Mouse (Mus musculus): ENCODE measurements at regions not wholly inside any gene's neighbourhood (a gene's known extent, or its start where the extent isn't known, plus 50 kb on each side); places are given as distances from the start of the nearest gene placed in this dataset.

DNA sequence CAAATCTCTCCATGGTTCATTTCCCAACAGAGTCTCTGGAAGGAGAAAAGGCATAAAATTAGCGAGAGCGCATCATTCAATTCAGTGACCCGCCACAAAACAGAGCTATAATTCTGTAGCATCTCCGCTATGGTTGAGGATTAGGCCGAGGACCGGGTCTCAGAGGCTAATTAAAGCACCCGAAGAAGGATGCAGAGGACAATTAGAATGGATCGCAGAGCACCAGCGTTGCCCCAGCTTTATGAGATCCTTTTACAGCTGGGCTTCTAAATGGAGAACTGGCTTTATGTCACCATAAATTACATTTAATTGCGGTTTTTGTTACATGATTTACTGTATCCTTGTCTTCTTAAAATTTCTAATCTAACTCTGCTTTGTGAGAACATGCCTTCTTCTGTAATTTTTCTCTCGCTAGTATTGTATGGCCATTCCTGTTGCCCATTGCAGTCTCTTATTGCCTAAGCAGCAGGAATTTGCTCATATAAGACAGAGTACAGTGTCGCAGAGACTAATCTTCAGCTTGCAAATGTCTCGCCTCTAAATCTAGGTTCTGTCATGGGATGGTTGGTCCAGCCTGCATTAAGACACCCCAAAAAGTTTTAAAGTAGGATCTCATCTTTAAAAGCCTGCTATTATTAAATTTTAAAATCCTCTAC is 793.5 kb downstream of the Rps29 start:
- no peak for DNase-seq

DNA sequence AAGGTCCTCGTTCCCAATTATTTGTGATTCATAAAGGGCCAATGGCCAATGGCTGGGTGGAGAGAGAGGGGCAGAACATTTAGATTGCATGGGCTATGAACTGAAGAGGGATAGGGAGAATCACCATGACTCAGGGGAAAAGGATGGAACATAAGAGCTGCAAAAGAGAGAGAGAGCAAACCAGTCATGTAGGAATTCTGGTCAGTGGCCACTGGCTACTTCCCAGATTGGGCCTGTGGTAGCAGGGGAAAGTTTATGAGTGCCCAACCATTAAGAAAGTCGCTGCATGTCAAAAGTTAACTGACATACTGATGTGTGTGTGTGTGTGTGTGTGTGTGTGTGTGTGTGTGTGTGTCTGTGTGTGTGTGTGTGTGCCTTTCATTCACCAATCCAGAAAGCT is 795.8 kb downstream of the Rps29 start:
- DNase-seq = peak in 1 of 2 experiments; percentile 0

DNA sequence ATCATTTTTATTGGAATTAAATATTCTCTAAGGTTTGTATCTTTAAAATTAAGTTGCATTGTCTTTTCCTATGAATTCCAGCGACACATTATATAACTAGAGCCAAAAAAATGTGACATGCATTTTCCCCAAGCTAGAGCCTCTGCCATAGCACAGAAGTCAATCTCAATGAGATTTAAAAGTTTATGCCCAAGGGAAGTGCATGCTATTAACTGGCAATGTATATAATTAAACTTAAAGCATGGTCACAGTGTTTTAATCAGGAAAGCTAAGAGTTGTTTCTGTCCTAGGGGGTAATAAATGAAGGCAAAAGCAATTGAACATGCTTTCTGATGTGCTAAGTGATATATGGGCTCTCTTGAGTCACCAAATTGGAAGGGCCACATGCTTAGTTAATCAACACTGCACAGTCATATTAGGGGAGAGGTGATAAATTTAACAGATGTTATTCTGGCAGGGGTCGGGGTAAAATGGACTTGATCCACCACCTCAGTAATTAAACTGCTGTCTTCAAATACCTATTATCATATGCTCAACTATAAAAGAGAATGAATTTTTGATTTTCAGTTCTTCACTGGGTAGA is 812.4 kb downstream of the Rps29 start:
- DNase-seq = no peak

DNA sequence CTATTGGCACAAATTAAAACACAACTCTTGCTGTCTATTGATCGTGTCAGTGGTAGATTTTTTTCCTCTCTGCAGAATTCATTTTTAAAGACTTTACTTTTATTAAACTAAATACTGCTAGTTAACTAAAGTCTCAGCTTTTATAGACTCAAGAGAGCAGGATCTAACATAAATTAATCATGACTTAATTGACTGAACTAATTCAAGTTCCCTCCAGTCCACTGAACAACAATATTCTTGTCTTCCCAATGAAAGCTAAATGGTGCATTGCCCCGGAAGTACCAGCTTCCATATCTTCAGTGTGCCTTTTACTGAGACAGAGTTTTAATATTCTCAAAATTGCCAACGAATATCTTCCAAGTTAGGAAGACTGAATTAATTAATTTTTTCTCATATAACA is 825.2 kb downstream of the Rps29 start:
- DNase-seq = no peak

DNA sequence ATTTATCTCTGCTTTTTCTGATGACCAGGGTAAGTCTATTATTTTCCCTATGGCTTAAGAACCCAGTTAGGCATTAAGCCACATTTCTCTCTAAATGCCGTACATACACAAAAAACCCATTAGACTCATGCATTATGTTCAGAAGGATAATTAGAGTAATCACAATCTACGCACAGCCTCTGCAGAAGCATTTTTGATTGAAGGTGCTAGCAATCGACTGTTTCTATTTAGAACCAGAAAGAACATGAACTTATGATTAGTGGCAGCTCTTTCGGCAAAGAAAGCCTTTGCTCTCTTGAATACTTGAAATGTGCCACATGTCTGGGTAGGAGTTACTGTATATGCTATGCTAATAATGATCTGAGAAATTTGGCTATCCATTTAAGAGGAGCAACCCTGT is 825.6 kb downstream of the Rps29 start:
- DNase-seq = no peak

DNA sequence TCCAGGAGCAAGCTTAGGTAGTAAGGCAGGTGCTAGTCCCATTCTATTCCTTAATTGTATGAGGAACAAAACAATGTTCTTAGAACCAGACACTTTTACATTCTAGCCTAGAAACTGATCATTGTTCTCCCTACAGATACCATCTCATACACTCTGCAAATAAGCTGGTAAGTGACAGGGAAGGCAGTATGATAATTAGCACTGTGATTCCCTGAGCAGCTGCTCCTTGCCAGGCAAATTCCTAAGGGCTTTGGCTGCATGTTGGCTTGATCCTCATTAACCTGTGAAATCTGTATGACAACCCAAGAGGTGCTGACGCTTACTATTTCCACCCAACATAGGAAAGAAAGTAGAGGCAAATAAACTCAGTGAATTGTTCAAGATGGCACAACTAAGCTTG is 826.5 kb downstream of the Rps29 start:
- no peak for DNase-seq
